Mouse (Mus musculus) NIH3T3 (cell line): Measurements from ENCODE around the gene Dnhd1.
A peak's percentile ranks its signal among the peaks of the same experiment; 100 is the strongest.

Experiments used
- DNase-seq: peaks from one replicate; pipeline ENCODE4 v3.0.0-alpha.2; 2012; ENCODE audit warnings: low read depth

Gene Dnhd1

DNA sequence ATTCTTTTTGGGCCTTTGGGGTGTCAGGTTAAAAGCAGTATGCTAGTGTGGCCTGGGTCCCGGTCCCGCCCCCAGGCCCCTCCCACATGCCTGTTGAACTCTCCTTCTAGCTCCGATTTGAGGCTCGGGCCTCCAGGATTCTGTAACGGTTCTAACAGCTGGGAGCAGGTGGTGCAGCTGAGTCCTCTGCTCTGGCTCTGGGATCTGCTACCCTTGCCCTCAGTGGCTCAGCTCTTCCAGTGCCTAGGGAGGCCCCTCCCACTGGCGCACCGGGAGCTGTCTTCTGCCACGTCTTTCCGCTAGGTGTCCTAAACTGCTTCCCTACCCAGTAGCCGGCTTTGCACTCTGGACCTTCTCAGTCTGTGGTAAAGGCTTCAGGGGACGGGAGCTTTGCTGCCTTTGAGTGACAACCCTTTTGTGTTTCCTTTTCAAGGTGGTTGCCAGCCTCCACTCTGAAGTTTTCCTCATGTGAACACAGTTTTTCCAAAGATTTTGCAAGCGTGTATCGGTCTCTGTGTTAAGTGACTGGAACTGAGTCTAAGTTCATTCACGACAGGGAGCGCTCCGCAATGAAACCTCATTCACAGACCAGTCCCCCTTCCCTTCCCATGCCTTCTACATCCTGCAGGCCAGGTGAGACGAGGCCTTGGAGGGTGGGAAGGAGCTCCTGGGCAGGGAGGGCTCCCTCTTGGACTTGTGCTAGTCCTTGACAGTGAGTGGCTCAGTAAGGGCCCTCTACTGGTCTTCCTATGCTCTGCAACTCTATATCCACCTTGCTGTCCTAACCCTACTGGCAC, at the start of gene Dnhd1:
Dnhd1 (plus strand) TSS at position 189 of the 797 bp plus-strand sequence.
- DNase-seq = peak; percentile 80

GRCm38 (mm10) chr7:105602860-105603623, 47.6 kb upstream of the Dnhd1 start:
- peak; percentile 82 for DNase-seq

DNA sequence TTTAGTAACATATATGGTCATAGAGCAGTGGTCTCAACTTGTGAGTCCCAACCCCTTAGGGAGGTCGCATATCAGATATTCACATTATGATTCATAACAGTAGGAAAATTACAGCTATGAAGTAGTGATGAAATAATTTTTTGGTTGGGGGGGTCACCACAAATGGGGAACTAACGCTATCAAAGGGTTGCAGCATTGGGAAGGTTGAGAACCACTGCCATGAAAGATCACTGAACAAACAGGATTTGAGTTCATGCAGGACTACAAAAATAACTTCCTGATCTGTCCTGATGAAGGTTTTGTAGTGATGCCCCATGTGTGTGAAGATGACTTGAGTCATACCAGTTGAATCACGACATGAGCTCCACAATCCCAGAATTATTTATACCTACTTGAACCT, 42.2 kb upstream of the Dnhd1 start:
- no peak for DNase-seq

DNA sequence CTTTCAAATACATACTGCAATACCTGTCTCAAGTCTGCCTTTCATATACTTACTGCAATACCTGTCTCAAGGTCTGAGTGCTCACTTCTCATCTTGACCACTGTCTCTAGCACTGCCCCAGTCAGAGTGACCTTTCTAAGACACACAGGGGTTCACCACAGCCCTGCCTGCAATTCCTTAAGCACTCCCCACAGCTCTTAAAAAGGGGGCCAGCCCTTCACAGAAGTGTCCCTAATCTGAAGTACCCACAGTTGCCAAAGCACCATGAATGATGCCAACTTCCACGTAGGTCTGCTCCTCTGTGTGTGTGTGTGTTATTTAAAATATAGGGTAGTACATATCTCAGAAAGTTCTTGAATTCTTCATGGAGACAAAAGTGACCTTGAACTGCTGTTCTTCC, 38.9 kb upstream of the Dnhd1 start:
- DNase-seq = no peak

- DNase-seq = peak; percentile 66
Observed at GRCm38 (mm10) chr7:105614400-105614799, 36.2 kb upstream of the Dnhd1 start.

DNA sequence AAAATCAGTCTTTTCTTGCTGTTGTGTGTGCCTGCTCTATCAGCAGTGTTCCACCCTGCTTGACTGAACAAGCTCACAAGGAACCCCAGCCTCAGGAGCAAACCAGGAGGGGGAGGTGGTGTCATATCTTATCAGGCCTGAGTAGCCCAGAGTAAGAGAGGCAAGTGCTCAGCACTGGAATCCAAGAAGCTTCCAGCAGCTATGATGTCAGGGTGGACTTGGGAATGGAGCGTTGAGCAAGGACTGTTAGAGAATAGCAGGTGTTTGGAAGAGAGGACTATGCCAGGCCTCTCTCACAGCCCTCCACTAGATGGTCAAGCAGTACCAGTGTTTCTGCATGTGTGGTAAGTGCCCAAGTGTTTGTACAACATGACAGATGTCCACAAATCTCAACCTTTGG, 34.9 kb upstream of the Dnhd1 start:
- no peak for DNase-seq

GRCm38 (mm10) chr7:105616561-105616960, 34.1 kb upstream of the Dnhd1 start:
- no peak for DNase-seq

- no peak for DNase-seq
Observed at GRCm38 (mm10) chr7:105617810-105618209, 32.8 kb upstream of the Dnhd1 start.

- DNase-seq = no peak
Observed at GRCm38 (mm10) chr7:105619701-105620100, 30.9 kb upstream of the Dnhd1 start.

DNA sequence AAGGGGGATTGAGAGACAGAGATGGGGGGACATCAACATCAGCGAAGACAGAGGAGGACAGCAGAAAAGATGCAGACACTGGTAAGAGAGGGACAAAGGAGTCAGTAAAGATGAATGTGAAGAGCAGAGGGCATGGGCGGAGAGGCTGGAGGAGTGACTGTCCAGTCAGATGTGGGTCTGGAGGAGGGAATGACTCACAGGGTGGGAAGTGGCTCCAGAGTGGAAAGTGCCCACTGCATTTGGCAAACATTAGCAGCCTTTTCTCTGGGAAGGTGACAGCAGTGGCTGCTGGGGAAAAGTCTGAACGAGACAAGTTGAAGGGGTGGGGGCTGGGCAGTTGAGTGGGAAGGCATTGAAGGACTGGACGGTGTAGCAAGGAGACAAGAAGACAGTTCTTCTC, 29.6 kb upstream of the Dnhd1 start:
- peak; percentile 52 for DNase-seq

GRCm38 (mm10) chr7:105621646-105622292, 28.9 kb upstream of the Dnhd1 start:
- DNase-seq = peak; percentile 51

GRCm38 (mm10) chr7:105625397-105625796, 25.2 kb upstream of the Dnhd1 start:
- no peak for DNase-seq

DNA sequence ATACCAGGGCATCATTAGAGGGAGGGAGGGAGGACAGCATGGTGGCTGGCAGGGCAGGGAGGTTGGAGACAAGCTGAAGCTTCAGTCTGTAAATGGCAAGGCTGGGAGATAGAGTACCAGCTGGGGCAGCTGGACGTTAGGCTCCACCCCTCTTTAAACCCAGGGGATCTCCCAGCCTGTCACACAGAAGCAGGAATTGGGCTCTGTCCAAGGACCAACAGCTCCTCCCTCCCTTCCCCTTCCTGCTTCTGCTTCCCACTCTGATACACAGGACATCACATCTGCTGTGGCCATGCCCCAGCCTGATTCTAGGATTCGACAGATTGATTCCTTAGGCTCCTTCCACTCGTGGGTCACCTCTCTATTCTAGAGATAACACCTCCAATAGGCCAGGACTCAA, 22.0 kb upstream of the Dnhd1 start:
- DNase-seq = peak; percentile 43

DNA sequence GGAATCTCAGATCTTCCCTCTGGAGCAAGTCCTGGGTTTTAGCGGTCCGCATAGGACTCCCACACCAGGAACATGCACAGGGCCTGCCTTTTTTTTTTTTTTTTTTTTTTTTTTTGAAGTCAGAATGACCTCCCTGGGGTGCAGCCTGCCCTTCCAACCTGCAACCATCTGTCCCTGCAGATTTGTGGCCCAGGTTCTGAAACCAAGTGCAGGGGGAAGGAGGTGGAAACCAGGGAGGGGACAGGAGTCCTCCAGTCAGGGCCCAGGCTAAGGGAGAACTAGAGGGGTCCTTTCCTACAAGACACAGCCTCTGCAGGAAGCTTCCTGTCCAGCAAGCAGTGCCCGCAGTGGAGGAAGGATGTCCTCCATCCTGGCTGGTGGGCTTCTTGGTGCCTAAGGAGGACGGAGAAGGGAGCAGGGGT, 18.1 kb upstream of the Dnhd1 start:
- no peak for DNase-seq

- DNase-seq = peak; percentile 94
Observed at GRCm38 (mm10) chr7:105633127-105633800, 17.4 kb upstream of the Dnhd1 start, which contains the start of gene Trim3. Trim3 (minus strand) TSS chr7:105633571.

DNA sequence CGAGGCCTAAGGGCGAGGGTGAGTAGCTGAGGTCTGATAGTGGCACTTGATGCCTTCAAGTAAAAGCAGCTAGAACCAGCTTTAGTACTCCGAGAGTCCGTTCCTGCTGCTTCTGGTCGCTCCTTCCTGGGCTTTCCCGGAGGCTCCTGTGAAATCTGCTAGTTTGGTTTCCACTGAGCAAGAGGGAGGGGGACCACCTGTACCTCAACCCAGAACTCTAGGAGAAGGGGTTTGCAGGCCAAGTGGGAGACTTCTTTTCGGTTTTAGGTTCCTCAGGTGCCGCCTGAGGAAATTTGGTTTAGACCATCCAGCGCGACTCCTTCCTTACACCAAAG, 16.9 kb upstream of the Dnhd1 start:
- no peak for DNase-seq

GRCm38 (mm10) chr7:105634272-105634920, 16.2 kb upstream of the Dnhd1 start:
- DNase-seq = no peak

DNA sequence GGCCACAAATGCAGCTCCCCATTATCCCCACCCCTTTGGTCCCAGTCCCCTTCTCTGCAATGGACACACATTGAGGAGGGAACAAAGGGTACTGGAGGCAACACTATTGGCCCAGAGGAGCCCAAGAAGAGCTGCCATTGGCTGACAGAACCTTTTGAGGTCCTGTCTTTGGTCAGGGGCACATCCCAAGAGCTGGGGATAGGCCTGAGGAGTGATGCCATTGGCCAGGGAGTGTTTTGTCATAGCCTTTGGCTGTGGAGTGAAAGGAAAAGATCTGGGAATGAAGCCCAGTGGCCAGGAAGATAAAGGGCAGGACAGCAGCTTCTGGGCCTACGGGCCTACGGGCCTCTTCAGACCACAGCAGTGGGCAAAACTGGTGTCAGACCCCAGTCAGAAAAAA, 14.9 kb upstream of the Dnhd1 start:
- DNase-seq = no peak

DNA sequence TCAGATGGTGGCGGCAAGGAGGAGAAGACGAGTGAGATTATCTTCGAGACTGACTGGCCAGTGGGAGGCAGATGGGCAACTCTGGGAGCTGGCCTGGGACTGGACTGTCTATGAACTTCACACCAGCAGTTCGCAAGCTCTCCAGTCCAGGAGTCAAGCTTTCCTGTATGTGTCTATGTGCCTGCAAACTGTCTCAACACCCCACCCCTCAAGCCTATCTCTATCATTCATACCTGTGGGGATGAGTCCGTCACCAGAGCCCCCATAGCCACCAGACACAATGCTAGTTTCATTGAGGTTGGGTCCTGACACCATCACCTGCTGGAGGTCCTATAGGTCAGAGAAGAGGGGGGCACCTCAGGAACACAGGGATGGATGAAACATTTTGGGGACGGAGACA, 11.9 kb upstream of the Dnhd1 start:
- DNase-seq = no peak

DNA sequence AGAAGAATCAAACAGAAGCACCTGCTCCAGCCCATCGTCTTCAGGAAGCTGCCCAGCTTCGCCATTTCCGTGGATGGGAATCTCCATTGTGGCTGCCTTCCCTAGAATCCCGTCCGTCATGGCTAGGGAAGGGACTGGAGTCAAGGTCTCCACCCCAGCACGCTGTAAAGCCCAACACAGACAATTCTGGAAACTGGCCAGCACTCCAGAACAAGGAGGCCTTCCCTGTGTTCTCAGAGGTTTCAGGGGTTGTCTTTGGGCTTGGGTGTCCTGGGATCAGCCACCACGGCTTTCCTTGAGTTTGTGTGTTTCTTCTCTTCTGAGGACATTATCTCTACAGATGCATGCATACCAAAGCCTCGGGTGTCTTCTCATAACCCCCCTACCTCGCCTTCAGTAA, 11.3 kb upstream of the Dnhd1 start:
- DNase-seq = peak; percentile 35

GRCm38 (mm10) chr7:105639756-105640155, 10.9 kb upstream of the Dnhd1 start, which contains the start of gene Timm10b:
Timm10b (plus strand) TSS chr7:105640056.
- DNase-seq = no peak
